Mouse (Mus musculus) stomach, embryonic 16.5 days (tissue): Measurements from ENCODE around the gene Dcbld2. TPM values are rescaled to one million over a fixed set of nuclear protein-coding genes. Genes with fewer than 3 reads are reported as not detected.

Source experiments
- ATAC-seq: fragments of 200-750 bp; cut with Nextera tagmentation; 2 replicates; pipeline ENCODE4 v1.8.0; 2017; ENCODE audit warnings: moderate number of reproducible peaks, moderate TSS enrichment; ENCODE audit not compliant: insufficient read depth, low FRiP score
- H3K27ac ChIP-seq: fragments of 300-500 bp; sonication (generic); 2 replicates; pipeline ENCODE4 v1.5.1; 2014; ENCODE audit warnings: low read length
- H3K27me3 ChIP-seq: fragments of 300-500 bp; sonication (generic); 2 replicates; pipeline ENCODE4 v1.6.1; 2014; ENCODE audit warnings: low read length, control low read depth, mixed read lengths; ENCODE audit not compliant: control insufficient read depth, insufficient read depth
- H3K36me3 ChIP-seq: fragments of 300-500 bp; sonication (generic); 2 replicates; pipeline ENCODE4 v1.6.1; 2014; ENCODE audit warnings: low read length; ENCODE audit not compliant: control insufficient read depth, insufficient read depth
- H3K4me1 ChIP-seq: fragments of 300-500 bp; sonication (generic); 2 replicates; pipeline ENCODE4 v1.6.1; 2014; ENCODE audit warnings: low read length, control low read depth, mixed read lengths; ENCODE audit not compliant: control insufficient read depth, insufficient read depth
- H3K4me2 ChIP-seq: fragments of 300-500 bp; sonication (generic); 2 replicates; pipeline ENCODE4 v1.6.1; 2014; ENCODE audit warnings: low read depth, low read length, mixed read lengths
- H3K4me3 ChIP-seq: fragments of 300-500 bp; sonication (generic); replicated peaks from 2 replicates; pipeline ENCODE4 v1.5.1; 2014; ENCODE audit warnings: mild to moderate bottlenecking, low read length
- H3K9ac ChIP-seq: fragments of 300-500 bp; sonication (generic); 2 replicates; pipeline ENCODE4 v1.6.1; 2014; ENCODE audit warnings: low read length
- H3K9me3 ChIP-seq: fragments of 300-500 bp; sonication (generic); replicated peaks from 2 replicates; pipeline ENCODE4 v1.6.1; 2016; ENCODE audit warnings: low read length, control low read depth; ENCODE audit not compliant: control insufficient read depth
- WGBS: fragments of 180-500 bp; shearing (Covaris S2); extraction: QIAGEN DNeasy Blood & Tissue Kit; methylation state at CpG from one replicate; pipeline ENCODE4 v1.1.7; 2014; 5-methylcytosine and 5-hydroxymethylcytosine counted together
- polyA plus RNA-seq: library from polyadenylated mRNA; unstranded; fragments of >200 nt; fragmentation: Nextera tagmentation; extraction: Ambion mirVana; gene quantifications from 2 replicates; pipeline ENCODE4 v1.2.1, GENCODE M21; 2015

The Dcbld2 gene
- polyA plus RNA-seq, 1 experiment from 2014 or later: 5.9 TPM

DNA sequence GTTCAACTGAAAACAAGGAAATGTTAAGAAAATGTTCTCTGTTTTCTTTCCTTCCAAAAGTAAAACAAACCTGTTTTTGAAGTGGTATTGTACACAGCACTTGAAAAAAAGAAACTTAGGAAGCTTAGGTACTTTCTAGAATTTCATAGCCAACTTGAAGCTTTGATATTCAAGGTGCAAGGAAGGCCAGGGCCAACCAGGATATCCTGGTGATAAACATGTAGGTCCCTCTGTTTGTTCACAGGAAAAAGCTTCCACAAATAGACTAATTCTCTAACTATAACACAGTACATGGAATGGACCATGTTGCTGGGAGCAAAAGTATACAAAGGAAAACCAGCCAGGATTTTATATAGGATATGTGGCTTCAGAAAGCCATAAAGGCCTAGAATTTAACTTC, 88.5 kb downstream of the Dcbld2 start:
- Histone ChIP-seq H3K4me1 (peaks cover 22% of the 10 kb centered on the region), H3K9me3 (no peaks in the 10 kb centered on the region), H3K4me3 (no peak overlapping the region), H3K36me3 (no peaks in the 10 kb centered on the region), H3K27ac (peak overlapping the region; percentile 55), H3K27me3 (no peaks in the 10 kb centered on the region), H3K9ac (no peak overlapping the region), H3K4me2 (no peak overlapping the region)
- ATAC-seq: no peak

DNA sequence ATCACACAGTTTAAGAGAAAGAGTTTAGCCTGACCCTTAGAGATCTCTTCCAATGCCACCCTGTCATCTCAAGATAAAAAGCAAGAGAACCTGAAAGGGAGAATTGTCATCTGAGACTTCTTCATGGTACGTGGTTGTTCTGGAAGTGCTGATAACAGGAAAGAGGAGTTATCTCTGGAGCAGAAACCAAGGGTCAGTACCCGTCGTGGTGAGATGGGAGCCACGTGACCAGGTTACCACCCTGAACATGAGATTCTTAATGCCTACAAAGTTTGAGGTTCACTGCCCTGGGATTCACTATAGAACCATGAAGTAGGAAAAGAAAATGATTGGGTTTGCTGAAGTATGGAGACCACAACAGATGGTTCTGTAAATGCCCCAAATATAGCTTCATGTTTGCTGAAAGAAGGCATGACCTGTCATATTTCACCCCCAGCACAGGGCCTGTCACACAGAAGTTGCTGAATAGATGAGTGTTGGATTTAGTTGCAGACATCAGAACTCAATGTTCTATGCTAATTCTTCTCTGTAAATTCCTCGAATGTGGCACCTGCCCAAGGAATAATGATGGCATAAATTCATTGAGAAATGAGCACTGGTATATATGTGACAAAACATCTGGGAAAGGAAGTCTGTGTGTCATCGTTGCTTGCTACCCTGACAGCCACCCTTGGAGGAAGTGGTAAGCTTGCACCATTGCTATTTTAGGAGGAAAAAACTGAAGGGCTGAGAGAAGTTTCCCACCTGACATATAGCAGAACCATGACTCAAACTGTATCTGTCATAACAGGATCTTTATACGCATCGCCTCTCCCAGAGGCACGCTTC, 89.9 kb downstream of the Dcbld2 start:
- ATAC-seq: peak; percentile 52
- no peaks in the 10 kb centered on the region for H3K36me3 ChIP-seq
- H3K27ac ChIP-seq: peak overlapping the region; percentile 26; the same call in 1 of the 2 replicates
- peaks cover 22% of the 10 kb centered on the region for H3K4me1 ChIP-seq
- H3K9me3 ChIP-seq: no peaks in the 10 kb centered on the region
- 57% methylated on average over 9 of the region's 9 CpGs for WGBS
- H3K4me2 ChIP-seq: no peak overlapping the region
- H3K4me3 ChIP-seq: no peak overlapping the region
- no peaks in the 10 kb centered on the region for H3K27me3 ChIP-seq
- no peak overlapping the region for H3K9ac ChIP-seq

DNA sequence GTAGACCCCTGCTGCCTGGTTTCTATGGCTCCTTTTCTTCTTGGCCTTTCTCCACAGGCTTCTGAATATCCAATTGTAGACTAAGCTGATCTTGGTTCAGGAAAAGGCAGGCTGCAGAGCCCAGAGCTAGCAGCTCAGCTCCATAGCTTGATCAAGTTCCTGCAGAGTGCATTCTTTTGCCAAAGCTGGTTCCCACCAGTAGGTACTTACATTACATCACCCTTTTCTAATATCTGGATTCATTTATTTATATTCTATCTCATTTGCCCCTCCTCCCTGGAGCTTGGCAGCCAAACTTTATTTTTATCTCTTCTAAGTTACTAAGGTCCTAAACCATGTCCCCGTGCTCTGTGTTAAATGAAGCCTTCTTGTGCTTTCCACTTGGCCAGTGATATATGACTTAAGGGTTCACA, 90.9 kb downstream of the Dcbld2 start:
- no peaks in the 10 kb centered on the region for H3K36me3 ChIP-seq
- H3K27ac ChIP-seq: peak overlapping the region; percentile 26; the same call in 1 of the 2 replicates
- H3K4me3 ChIP-seq: no peak overlapping the region
- no peaks in the 10 kb centered on the region for H3K27me3 ChIP-seq
- no peak for ATAC-seq
- 30% methylated on average over 1 of the region's 1 CpGs for WGBS
- H3K4me2 ChIP-seq: no peak overlapping the region
- H3K9me3 ChIP-seq: no peaks in the 10 kb centered on the region
- peaks cover 22% of the 10 kb centered on the region for H3K4me1 ChIP-seq
- no peak overlapping the region for H3K9ac ChIP-seq

DNA sequence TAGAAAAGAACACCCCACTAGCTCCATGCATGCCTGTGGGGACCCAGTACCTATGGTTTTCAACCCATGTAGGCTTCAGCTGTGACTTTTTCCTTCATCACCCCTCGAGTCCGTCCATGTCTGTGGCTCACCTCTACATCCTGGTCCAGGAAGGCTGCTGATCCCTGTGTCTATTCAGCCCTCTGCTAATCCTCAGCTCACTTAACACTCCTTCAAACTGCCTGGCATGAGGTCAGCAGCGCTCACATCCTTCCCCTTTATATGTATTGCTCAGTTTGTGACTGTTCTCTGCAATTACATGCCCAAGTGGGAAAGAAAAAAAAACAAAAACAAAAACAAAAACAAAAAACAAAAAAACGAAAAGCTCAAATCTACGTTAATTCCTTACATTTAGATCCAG, 91.4 kb downstream of the Dcbld2 start:
- Histone ChIP-seq H3K27me3 (no peaks in the 10 kb centered on the region), H3K4me3 (no peak overlapping the region), H3K27ac (peak overlapping the region; percentile 26; the same call in 1 of the 2 replicates), H3K9ac (no peak overlapping the region), H3K9me3 (no peaks in the 10 kb centered on the region), H3K4me2 (no peak overlapping the region), H3K36me3 (no peaks in the 10 kb centered on the region), H3K4me1 (peaks cover 21% of the 10 kb centered on the region)
- 77% methylated on average over 5 of the region's 5 CpGs for WGBS
- no peak for ATAC-seq

DNA sequence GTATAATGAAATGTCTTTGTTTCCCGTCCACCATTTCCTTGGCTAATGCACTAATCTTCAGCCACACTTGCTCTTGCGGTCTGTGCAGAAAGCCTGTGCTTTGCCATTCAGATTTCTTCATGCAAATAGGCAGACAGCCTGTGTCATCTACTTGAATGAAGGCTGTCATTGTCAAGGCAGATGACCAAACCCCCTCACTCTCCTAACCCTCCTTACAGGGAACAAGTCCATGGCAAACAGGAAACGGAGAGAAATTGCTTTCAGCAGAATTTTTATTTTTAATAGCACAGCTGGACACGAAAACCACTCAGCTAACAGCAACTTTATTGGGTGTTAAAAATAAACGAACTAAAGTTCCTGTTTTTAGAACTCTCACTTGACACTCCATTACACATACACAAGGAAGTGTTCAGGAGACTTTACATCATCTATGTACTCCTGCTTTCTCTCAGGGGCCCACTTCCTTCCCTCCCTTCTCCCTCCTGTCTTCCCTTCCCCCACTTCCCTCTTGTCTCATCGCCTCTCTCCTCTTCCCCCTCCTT, 93.6 kb downstream of the Dcbld2 start:
- no peak overlapping the region for H3K4me3 ChIP-seq
- H3K36me3 ChIP-seq: no peaks in the 10 kb centered on the region
- H3K27me3 ChIP-seq: no peaks in the 10 kb centered on the region
- no peak overlapping the region for H3K9ac ChIP-seq
- no peak for ATAC-seq
- peaks cover 18% of the 10 kb centered on the region for H3K4me1 ChIP-seq
- no peak overlapping the region for H3K4me2 ChIP-seq
- H3K27ac ChIP-seq: peak overlapping the region; percentile 46
- 41% methylated on average over 6 of the region's 6 CpGs for WGBS
- H3K9me3 ChIP-seq: no peaks in the 10 kb centered on the region

DNA sequence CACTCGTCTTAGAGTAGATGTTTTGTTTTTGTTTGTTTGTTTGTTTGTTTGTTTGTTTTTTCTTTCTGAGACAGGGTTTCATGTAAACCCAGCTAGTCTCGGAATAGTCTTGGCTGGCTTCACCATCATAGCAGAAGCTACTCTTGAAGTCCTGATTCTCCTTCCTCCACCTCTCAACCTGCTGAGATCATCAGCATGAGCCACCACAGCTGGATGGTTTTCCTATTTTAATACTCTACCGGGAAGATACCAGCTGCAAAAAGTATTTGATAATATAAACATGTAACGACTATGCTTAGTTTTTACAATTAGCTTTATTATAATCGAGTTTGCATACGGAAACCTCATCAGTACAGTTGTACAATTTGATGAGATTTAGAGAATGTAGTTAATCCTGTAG, 94.3 kb downstream of the Dcbld2 start:
- 48% methylated on average over 6 of the region's 6 CpGs for WGBS
- ATAC-seq: no peak
- Histone ChIP-seq H3K36me3 (no peaks in the 10 kb centered on the region), H3K9ac (no peak overlapping the region), H3K9me3 (no peaks in the 10 kb centered on the region), H3K4me1 (peaks cover 16% of the 10 kb centered on the region), H3K27me3 (no peaks in the 10 kb centered on the region), H3K4me2 (no peak overlapping the region), H3K4me3 (no peak overlapping the region), H3K27ac (no peak overlapping the region)

DNA sequence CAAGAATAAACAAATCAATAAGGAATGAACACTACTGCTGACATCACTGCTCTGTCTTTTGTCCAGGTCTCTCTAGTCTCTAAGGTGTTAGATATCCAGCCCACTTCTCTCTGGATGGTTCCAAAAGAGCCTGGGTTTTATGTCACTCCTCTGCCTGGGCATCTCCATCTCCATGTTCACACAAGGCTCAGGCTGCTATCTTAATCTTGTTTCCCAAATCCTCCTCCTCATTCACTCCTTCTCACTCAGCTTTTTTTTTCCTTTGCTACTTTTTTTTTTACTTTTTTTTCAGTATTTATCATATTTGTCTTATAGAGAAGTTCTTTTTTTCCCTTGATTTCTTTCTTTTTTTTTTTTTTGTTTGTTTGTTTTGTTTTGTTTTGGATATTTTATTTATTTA, 96.7 kb downstream of the Dcbld2 start:
- Histone ChIP-seq H3K9me3 (no peaks in the 10 kb centered on the region), H3K9ac (no peak overlapping the region), H3K36me3 (no peaks in the 10 kb centered on the region), H3K27me3 (no peaks in the 10 kb centered on the region), H3K27ac (no peak overlapping the region), H3K4me3 (no peak overlapping the region), H3K4me2 (no peak overlapping the region), H3K4me1 (peaks cover 2% of the 10 kb centered on the region)
- no peak for ATAC-seq

DNA sequence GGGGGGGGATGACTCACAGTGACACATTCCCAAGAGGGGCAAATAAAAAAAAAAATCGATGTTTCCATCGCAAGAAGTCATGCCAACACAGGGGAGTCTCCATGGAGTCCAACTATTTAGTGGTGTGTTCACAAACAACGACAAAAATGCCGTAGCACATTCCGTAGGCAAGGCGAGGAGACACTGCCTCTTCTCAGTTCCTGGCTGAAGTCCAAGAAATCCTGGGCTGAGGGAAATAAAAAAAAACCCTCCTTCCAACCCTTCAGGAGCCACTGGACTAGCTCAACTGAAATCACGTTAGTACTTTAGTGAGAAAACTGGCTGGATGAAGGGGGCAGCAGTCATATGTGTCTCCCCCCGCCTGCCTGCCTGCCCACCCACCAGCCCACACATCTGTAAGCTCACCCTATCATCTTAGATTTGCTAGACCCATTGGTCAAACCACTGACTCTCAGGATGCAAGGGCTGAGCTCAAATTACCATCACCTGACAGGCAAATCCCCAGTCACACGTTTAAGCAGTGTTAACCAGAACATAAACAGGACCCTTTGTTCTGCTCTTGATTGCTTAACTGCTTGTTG, 104.0 kb downstream of the Dcbld2 start:
- H3K9me3 ChIP-seq: no peaks in the 10 kb centered on the region
- ATAC-seq: no peak
- H3K4me3 ChIP-seq: no peak overlapping the region
- peaks cover 13% of the 10 kb centered on the region for H3K4me1 ChIP-seq
- no peak overlapping the region for H3K9ac ChIP-seq
- H3K36me3 ChIP-seq: no peaks in the 10 kb centered on the region
- H3K4me2 ChIP-seq: no peak overlapping the region
- H3K27me3 ChIP-seq: no peaks in the 10 kb centered on the region
- 16% methylated on average over 9 of the region's 9 CpGs for WGBS
- H3K27ac ChIP-seq: 0 out of 2 replicates have a peak overlapping the region, but pooled peaks have one; percentile 27

DNA sequence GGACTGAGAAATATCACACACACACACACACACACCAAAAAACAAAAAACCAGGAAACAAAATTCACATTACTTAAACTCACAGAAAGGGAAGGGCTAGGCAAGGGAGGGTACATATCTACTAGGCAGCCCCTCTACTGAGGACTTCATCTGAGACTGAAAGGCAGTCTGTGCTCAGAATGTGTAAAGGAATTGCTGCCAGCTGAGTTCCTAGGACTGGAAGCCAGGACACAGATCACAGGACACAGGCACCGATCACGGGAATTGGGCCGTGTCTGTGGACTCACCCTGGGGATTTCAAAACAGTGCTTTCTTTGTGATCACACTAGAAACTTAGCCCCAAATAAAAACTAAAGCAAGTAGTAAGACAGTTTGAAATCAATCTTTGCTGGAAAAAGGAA, 104.6 kb downstream of the Dcbld2 start:
- H3K9ac ChIP-seq: peak overlapping the region; percentile 46; the same call in 1 of the 2 replicates
- no peak overlapping the region for H3K4me2 ChIP-seq
- no peaks in the 10 kb centered on the region for H3K36me3 ChIP-seq
- H3K27ac ChIP-seq: no peak overlapping the region
- H3K4me1 ChIP-seq: peaks cover 13% of the 10 kb centered on the region
- H3K4me3 ChIP-seq: no peak overlapping the region
- no peaks in the 10 kb centered on the region for H3K27me3 ChIP-seq
- no peak for ATAC-seq
- no peaks in the 10 kb centered on the region for H3K9me3 ChIP-seq
- 50% methylated on average over 3 of the region's 3 CpGs for WGBS
